Mouse (Mus musculus): ENCODE data around the gene Rgs12. TPM values are rescaled to one million over a fixed set of nuclear protein-coding genes. Genes with fewer than 3 reads are reported as not detected.

Rgs12 gene
- total and polyA plus RNA-seq, 3 experiments: 13.1 to 26.2 (median 16.5) TPM

- H3K27me3 ChIP-seq (ENCODE audit: control insufficient read depth, insufficient read depth, low read length): no peaks in the 10 kb centered on the region
- H3K9ac ChIP-seq (ENCODE audit: low read depth, low read length): peak overlapping the region; percentile 14; the same call in 1 of the 2 replicates
- no peaks in the 10 kb centered on the region for H3K36me3 ChIP-seq (ENCODE audit: control insufficient read depth, insufficient read depth, low read length)
- intact Hi-C loops (cut with DNase I): loop anchor here (1.0 to 2.0 kb wide), 4 partner anchors 39 to 128 kb away; no protein-coding TSS in a partner anchor
- TF ChIP-seq EP300 (IDR thresholded peaks at IDR 0.05; ENCODE audit: insufficient read depth, low read depth, low read length): peak; percentile 96
- no peak for TF ChIP-seq POLR2A (IDR thresholded peaks at IDR 0.05; ENCODE audit: insufficient read depth, low read depth, low read length)
- TF ChIP-seq CTCF (IDR thresholded peaks at IDR 0.05): peak; percentile 98; the same call in 1 of the 2 replicates
- WGBS: 0% methylated on average over 1 of the region's 1 CpGs
- H3K79me2 ChIP-seq (replicated peaks; ENCODE audit: control insufficient read depth, insufficient read depth, low read length): no peaks in the 10 kb centered on the region
- H3K27ac ChIP-seq: peak overlapping the region; percentile 24; the same call in 1 of the 2 replicates
- DNase-seq: peak; percentile 71 to 77
- H3K4me3 ChIP-seq: no peak overlapping the region
- peaks cover 2% of the 10 kb centered on the region; the same call in 1 of the 2 replicates for H3K4me1 ChIP-seq (ENCODE audit: control insufficient read depth, insufficient read depth, low read length)
Measured at GRCm38 (mm10) chr5:34915801-34916200, 33.4 kb upstream of the Rgs12 start.

GRCm38 (mm10) chr5:34917234-34917655 lies 32.0 kb upstream of the Rgs12 start:
- Histone ChIP-seq H3K27ac (no peak overlapping the region), H3K9ac (ENCODE audit: low read depth, low read length) (no peak overlapping the region), H3K27me3 (ENCODE audit: control insufficient read depth, insufficient read depth, low read length) (no peaks in the 10 kb centered on the region), H3K4me1 (ENCODE audit: control insufficient read depth, insufficient read depth, low read length) (peaks cover 2% of the 10 kb centered on the region; the same call in 1 of the 2 replicates), H3K36me3 (ENCODE audit: control insufficient read depth, insufficient read depth, low read length) (no peaks in the 10 kb centered on the region), H3K4me3 (no peak overlapping the region), H3K79me2 (replicated peaks; ENCODE audit: control insufficient read depth, insufficient read depth, low read length) (no peaks in the 10 kb centered on the region)
- intact Hi-C loops (cut with DNase I): loop anchor here (2.0 kb wide), 1 partner anchor 38 kb away; no protein-coding TSS in a partner anchor
- DNase-seq: no peak
- WGBS: 86% methylated on average over 10 of the region's 10 CpGs
- TF ChIP-seq POLR2A (IDR thresholded peaks at IDR 0.05; ENCODE audit: insufficient read depth, low read depth, low read length): no peak
- TF ChIP-seq EP300 (IDR thresholded peaks at IDR 0.05; ENCODE audit: insufficient read depth, low read depth, low read length): no peak
- no peak for TF ChIP-seq CTCF (IDR thresholded peaks at IDR 0.05)

- 88% methylated on average over 3 of the region's 3 CpGs for WGBS
- Histone ChIP-seq H3K27ac (no peak overlapping the region), H3K36me3 (ENCODE audit: control insufficient read depth, insufficient read depth, low read length) (no peaks in the 10 kb centered on the region), H3K27me3 (ENCODE audit: control insufficient read depth, insufficient read depth, low read length) (no peaks in the 10 kb centered on the region), H3K4me3 (no peak overlapping the region), H3K4me1 (ENCODE audit: control insufficient read depth, insufficient read depth, low read length) (peaks cover 2% of the 10 kb centered on the region; the same call in 1 of the 2 replicates), H3K79me2 (replicated peaks; ENCODE audit: control insufficient read depth, insufficient read depth, low read length) (no peaks in the 10 kb centered on the region), H3K9ac (ENCODE audit: low read depth, low read length) (no peak overlapping the region)
- TF ChIP-seq POLR2A (IDR thresholded peaks at IDR 0.05; ENCODE audit: insufficient read depth, low read depth, low read length): no peak
- no peak for TF ChIP-seq CTCF (IDR thresholded peaks at IDR 0.05)
- no peak for TF ChIP-seq EP300 (IDR thresholded peaks at IDR 0.05; ENCODE audit: insufficient read depth, low read depth, low read length)
- DNase-seq: no peak
- intact Hi-C loops (cut with DNase I): no loop called here
Measured at GRCm38 (mm10) chr5:34918785-34919184, 30.5 kb upstream of the Rgs12 start.

GRCm38 (mm10) chr5:34922531-34922930 lies 26.7 kb upstream of the Rgs12 start:
- no peaks in the 10 kb centered on the region for H3K79me2 ChIP-seq (replicated peaks; ENCODE audit: control insufficient read depth, insufficient read depth, low read length)
- 77% methylated on average over 6 of the region's 6 CpGs for WGBS
- H3K27ac ChIP-seq: no peak overlapping the region
- H3K36me3 ChIP-seq (ENCODE audit: control insufficient read depth, insufficient read depth, low read length): no peaks in the 10 kb centered on the region
- TF ChIP-seq CTCF (IDR thresholded peaks at IDR 0.05): no peak
- no peak for TF ChIP-seq EP300 (IDR thresholded peaks at IDR 0.05; ENCODE audit: insufficient read depth, low read depth, low read length)
- TF ChIP-seq POLR2A (IDR thresholded peaks at IDR 0.05; ENCODE audit: insufficient read depth, low read depth, low read length): no peak
- no peak overlapping the region for H3K4me3 ChIP-seq
- H3K9ac ChIP-seq (ENCODE audit: low read depth, low read length): no peak overlapping the region
- no peaks in the 10 kb centered on the region for H3K27me3 ChIP-seq (ENCODE audit: control insufficient read depth, insufficient read depth, low read length)
- H3K4me1 ChIP-seq (ENCODE audit: control insufficient read depth, insufficient read depth, low read length): no peaks in the 10 kb centered on the region
- intact Hi-C loops (cut with DNase I): no loop called here
- DNase-seq: no peak

- no peaks in the 10 kb centered on the region for H3K4me1 ChIP-seq (ENCODE audit: control insufficient read depth, insufficient read depth, low read length)
- intact Hi-C loops (cut with DNase I): no loop called here
- no peak overlapping the region for H3K4me3 ChIP-seq
- no peak overlapping the region for H3K27ac ChIP-seq
- TF ChIP-seq EP300 (IDR thresholded peaks at IDR 0.05; ENCODE audit: insufficient read depth, low read depth, low read length): no peak
- no peak for TF ChIP-seq POLR2A (IDR thresholded peaks at IDR 0.05; ENCODE audit: insufficient read depth, low read depth, low read length)
- no peak for TF ChIP-seq CTCF (IDR thresholded peaks at IDR 0.05)
- H3K79me2 ChIP-seq (replicated peaks; ENCODE audit: control insufficient read depth, insufficient read depth, low read length): no peaks in the 10 kb centered on the region
- WGBS: 74% methylated on average over 4 of the region's 4 CpGs
- no peaks in the 10 kb centered on the region for H3K27me3 ChIP-seq (ENCODE audit: control insufficient read depth, insufficient read depth, low read length)
- H3K36me3 ChIP-seq (ENCODE audit: control insufficient read depth, insufficient read depth, low read length): no peaks in the 10 kb centered on the region
- no peak overlapping the region for H3K9ac ChIP-seq (ENCODE audit: low read depth, low read length)
- no peak for DNase-seq
Measured at GRCm38 (mm10) chr5:34923920-34924319, 25.3 kb upstream of the Rgs12 start.

GRCm38 (mm10) chr5:34924519-34924918 lies 24.7 kb upstream of the Rgs12 start:
- 65% methylated on average over 7 of the region's 7 CpGs for WGBS
- H3K4me3 ChIP-seq: no peak overlapping the region
- H3K4me1 ChIP-seq (ENCODE audit: control insufficient read depth, insufficient read depth, low read length): no peaks in the 10 kb centered on the region
- H3K27me3 ChIP-seq (ENCODE audit: control insufficient read depth, insufficient read depth, low read length): no peaks in the 10 kb centered on the region
- no peaks in the 10 kb centered on the region for H3K79me2 ChIP-seq (replicated peaks; ENCODE audit: control insufficient read depth, insufficient read depth, low read length)
- intact Hi-C loops (cut with DNase I): no loop called here
- no peak overlapping the region for H3K27ac ChIP-seq
- TF ChIP-seq POLR2A (IDR thresholded peaks at IDR 0.05; ENCODE audit: insufficient read depth, low read depth, low read length) (no peak), CTCF (IDR thresholded peaks at IDR 0.05) (no peak), EP300 (IDR thresholded peaks at IDR 0.05; ENCODE audit: insufficient read depth, low read depth, low read length) (no peak)
- no peak for DNase-seq
- H3K36me3 ChIP-seq (ENCODE audit: control insufficient read depth, insufficient read depth, low read length): no peaks in the 10 kb centered on the region
- no peak overlapping the region for H3K9ac ChIP-seq (ENCODE audit: low read depth, low read length)

Measured in heart, adult 2 months (tissue).